Mouse (Mus musculus) intestine, embryonic 15.5 days (tissue): ENCODE results near the gene Hyal3. TPM values are rescaled to one million over a fixed set of nuclear protein-coding genes. Genes with fewer than 3 reads are reported as not detected.
A peak's percentile ranks its signal among the peaks of the same experiment; 100 is the strongest.
"Not testable (repeated sequence)": the region's sequence is repeated elsewhere in the genome, so short reads cannot be mapped to it uniquely, and the experiment has no call there.

ENCODE experiments used
- ATAC-seq: fragments of 200-750 bp; cut with Nextera tagmentation; 2 replicates; pipeline ENCODE4 v1.8.0; 2017; ENCODE audit warnings: moderate TSS enrichment, moderate library complexity
- H3K27ac ChIP-seq: fragments of 300-500 bp; sonication (generic); 2 replicates; pipeline ENCODE4 v1.5.1; 2015; ENCODE audit warnings: mild to moderate bottlenecking, inconsistent platforms
- H3K27me3 ChIP-seq: fragments of 300-500 bp; sonication (generic); replicated peaks from 2 replicates; pipeline ENCODE4 v1.6.1; 2015; ENCODE audit warnings: inconsistent platforms
- H3K36me3 ChIP-seq: fragments of 300-500 bp; sonication (generic); 2 replicates; pipeline ENCODE4 v1.6.1; 2015; ENCODE audit warnings: inconsistent platforms
- H3K4me1 ChIP-seq: fragments of 300-500 bp; sonication (generic); replicated peaks from 2 replicates; pipeline ENCODE4 v1.6.1; 2015; ENCODE audit warnings: inconsistent platforms
- H3K4me2 ChIP-seq: fragments of 300-500 bp; sonication (generic); replicated peaks from 2 replicates; pipeline ENCODE4 v1.6.1; 2015; ENCODE audit warnings: mild to moderate bottlenecking, inconsistent platforms
- H3K4me3 ChIP-seq: fragments of 300-500 bp; sonication (generic); replicated peaks from 2 replicates; pipeline ENCODE4 v1.5.1; 2015; ENCODE audit warnings: inconsistent platforms
- H3K9ac ChIP-seq: fragments of 300-500 bp; sonication (generic); 2 replicates; pipeline ENCODE4 v1.6.1; 2015; ENCODE audit warnings: inconsistent platforms
- H3K9me3 ChIP-seq: fragments of 300-500 bp; sonication (generic); 2 replicates; pipeline ENCODE4 v1.6.1; 2016; ENCODE audit warnings: inconsistent platforms
- WGBS: fragments of 180-500 bp; shearing (Covaris S2); methylation state at CpG from one replicate; pipeline ENCODE4 v1.1.7; 2015; 5-methylcytosine and 5-hydroxymethylcytosine counted together
- polyA plus RNA-seq: library from polyadenylated mRNA; unstranded; fragments of >200 nt; fragmentation: Nextera tagmentation; extraction: Ambion mirVana; gene quantifications from 2 replicates; pipeline ENCODE4 v1.2.1, GENCODE M21; 2015

Hyal3 gene
- polyA plus RNA-seq, 1 experiment from 2014 or later = 0.74 TPM

DNA sequence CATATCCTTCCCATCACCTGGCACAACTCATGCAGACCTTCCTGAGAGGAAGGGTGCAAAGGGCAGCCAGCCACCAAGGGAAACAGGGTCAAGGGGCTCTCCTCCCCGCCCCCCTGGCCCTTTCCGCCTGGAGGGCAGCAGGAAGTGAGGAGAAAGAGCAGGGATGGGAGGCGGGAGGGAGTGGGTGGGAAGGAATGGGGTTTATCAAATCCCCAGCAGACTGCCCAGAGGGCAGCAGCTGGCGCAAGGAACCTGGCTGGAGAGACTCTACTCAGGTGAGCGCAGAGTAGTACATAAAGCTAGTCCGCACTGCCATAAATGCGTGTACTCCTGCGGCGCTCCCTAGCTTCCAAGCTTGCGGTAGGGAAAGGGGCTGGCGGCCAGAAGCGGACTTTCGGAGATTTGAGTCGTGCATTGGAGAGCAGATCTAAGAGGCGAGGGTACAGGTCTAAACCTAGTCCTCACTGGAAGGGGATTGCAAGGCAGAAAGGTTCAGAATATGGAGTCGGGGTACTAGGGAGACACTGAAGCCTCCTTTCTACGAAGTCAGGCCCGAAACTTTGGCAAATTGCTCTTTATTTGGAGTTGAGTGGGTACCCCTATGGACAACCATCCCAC lies 12.8 kb upstream of the Hyal3 start, which contains the start of gene Hyal2:
TSS of gene Hyal2 (plus strand) at position 244 of the 618 bp plus-strand sequence.
- Histone ChIP-seq H3K27me3 (no peaks in the 10 kb centered on the region), H3K4me1 (peaks cover 60% of the 10 kb centered on the region), H3K9ac (peak within 1 kb of the TSS; percentile 69), H3K36me3 (peaks cover 20% of the 10 kb centered on the region), H3K9me3 (no peaks in the 10 kb centered on the region), H3K4me3 (peak within 1 kb of the TSS; percentile 70), H3K4me2 (peak within 1 kb of the TSS; percentile 72), H3K27ac (peak within 1 kb of the TSS; percentile 83)
- 12% methylated on average over 17 of the region's 18 CpGs for WGBS
- no peak for ATAC-seq

- H3K27ac ChIP-seq = peak overlapping the region; percentile 83
- H3K4me2 ChIP-seq = peak overlapping the region; percentile 72
- H3K4me1 ChIP-seq = peaks cover 58% of the 10 kb centered on the region
- H3K4me3 ChIP-seq = peak overlapping the region; percentile 70
- H3K36me3 ChIP-seq = peaks cover 24% of the 10 kb centered on the region
- under 1% methylated on average over 41 of the region's 41 CpGs for WGBS
- peak; percentile 89 for ATAC-seq
- peak overlapping the region; percentile 69 for H3K9ac ChIP-seq
- H3K27me3 ChIP-seq = no peaks in the 10 kb centered on the region
- no peaks in the 10 kb centered on the region for H3K9me3 ChIP-seq
These were observed 12.0 kb upstream of the Hyal3 start for GRCm38 (mm10) chr9:107568331-107569261.

GRCm38 (mm10) chr9:107569270-107569669 lies 11.3 kb upstream of the Hyal3 start:
- peak overlapping the region; percentile 72 for H3K4me2 ChIP-seq
- peak; percentile 36 for ATAC-seq
- WGBS = 1% methylated on average over 23 of the region's 23 CpGs
- H3K27ac ChIP-seq = peak overlapping the region; percentile 83
- H3K27me3 ChIP-seq = no peaks in the 10 kb centered on the region
- H3K9me3 ChIP-seq = no peaks in the 10 kb centered on the region
- peaks cover 24% of the 10 kb centered on the region for H3K36me3 ChIP-seq
- peak overlapping the region; percentile 69 for H3K9ac ChIP-seq
- H3K4me1 ChIP-seq = peaks cover 52% of the 10 kb centered on the region
- H3K4me3 ChIP-seq = peak overlapping the region; percentile 70

DNA sequence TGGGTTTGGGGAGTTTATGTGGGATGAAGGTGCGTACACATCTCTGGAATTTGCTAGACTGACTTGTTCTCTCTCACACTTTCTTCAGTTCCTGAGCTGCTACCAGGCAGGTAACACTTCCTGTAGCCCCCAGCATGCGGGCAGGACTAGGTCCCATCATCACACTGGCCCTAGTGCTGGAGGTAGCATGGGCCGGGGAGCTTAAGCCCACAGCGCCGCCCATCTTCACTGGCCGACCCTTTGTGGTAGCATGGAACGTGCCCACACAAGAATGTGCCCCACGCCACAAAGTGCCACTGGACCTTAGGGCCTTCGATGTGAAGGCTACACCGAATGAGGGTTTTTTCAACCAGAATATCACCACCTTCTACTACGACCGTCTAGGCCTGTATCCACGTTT lies 10.6 kb upstream of the Hyal3 start:
- no peaks in the 10 kb centered on the region for H3K27me3 ChIP-seq
- H3K27ac ChIP-seq = peak overlapping the region; percentile 83
- H3K4me2 ChIP-seq = peak overlapping the region; percentile 72
- H3K4me1 ChIP-seq = peaks cover 51% of the 10 kb centered on the region
- WGBS = 38% methylated on average over 13 of the region's 13 CpGs
- ATAC-seq = no peak
- no peaks in the 10 kb centered on the region for H3K9me3 ChIP-seq
- peak overlapping the region; percentile 69 for H3K9ac ChIP-seq
- peak overlapping the region; percentile 70 for H3K4me3 ChIP-seq
- peaks cover 27% of the 10 kb centered on the region for H3K36me3 ChIP-seq

GRCm38 (mm10) chr9:107570845-107571244 lies 9.8 kb upstream of the Hyal3 start:
- Histone ChIP-seq H3K9me3 (no peaks in the 10 kb centered on the region), H3K27ac (0 out of 2 replicates have a peak overlapping the region, but pooled peaks have one; percentile 11), H3K36me3 (peaks cover 27% of the 10 kb centered on the region), H3K27me3 (no peaks in the 10 kb centered on the region), H3K9ac (peak overlapping the region; percentile 69; the same call in 1 of the 2 replicates), H3K4me3 (peak overlapping the region; percentile 70), H3K4me2 (peak overlapping the region; percentile 72), H3K4me1 (peaks cover 49% of the 10 kb centered on the region)
- no peak for ATAC-seq
- 75% methylated on average over 21 of the region's 21 CpGs for WGBS

DNA sequence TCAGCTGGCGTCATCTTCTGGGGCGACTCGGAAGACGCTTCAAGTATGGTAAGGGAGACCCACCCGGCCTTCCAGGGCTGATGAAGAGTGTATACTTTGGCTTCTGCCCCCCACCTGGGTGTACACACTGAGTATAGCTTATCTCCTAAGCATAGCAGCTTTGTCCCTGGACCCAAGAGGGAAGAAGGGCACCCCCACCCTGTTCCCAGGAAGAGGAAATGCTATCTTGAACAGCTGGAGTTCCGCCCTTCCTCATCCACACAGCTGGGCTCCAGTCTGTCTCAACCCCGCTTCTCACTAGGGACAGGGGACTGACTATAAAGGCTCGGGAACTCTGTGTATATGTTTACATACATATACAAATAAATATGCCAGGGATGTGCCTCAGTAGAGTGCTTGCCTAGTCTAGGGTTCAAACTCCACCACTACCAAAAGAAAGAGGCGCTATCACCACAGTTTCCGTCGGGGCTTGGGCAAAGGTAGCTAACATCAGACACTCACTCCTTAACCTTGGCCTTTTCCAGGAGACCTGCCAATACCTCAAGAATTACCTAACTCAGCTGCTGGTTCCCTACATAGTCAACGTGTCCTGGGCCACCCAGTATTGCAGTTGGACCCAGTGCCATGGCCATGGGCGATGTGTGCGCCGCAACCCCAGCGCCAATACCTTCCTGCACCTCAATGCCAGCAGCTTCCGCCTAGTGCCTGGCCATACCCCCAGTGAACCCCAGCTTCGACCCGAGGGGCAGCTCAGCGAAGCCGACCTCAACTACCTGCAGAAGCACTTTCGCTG lies 8.9 kb upstream of the Hyal3 start:
- no peaks in the 10 kb centered on the region for H3K27me3 ChIP-seq
- peak overlapping the region; percentile 72 for H3K4me2 ChIP-seq
- H3K9me3 ChIP-seq = no peaks in the 10 kb centered on the region
- H3K36me3 ChIP-seq = peaks cover 27% of the 10 kb centered on the region
- no peak overlapping the region for H3K4me3 ChIP-seq
- peaks cover 50% of the 10 kb centered on the region for H3K4me1 ChIP-seq
- WGBS = 82% methylated on average over 22 of the region's 22 CpGs
- H3K27ac ChIP-seq = peak overlapping the region; percentile 14; the same call in 1 of the 2 replicates
- no peak for ATAC-seq
- no peak overlapping the region for H3K9ac ChIP-seq

DNA sequence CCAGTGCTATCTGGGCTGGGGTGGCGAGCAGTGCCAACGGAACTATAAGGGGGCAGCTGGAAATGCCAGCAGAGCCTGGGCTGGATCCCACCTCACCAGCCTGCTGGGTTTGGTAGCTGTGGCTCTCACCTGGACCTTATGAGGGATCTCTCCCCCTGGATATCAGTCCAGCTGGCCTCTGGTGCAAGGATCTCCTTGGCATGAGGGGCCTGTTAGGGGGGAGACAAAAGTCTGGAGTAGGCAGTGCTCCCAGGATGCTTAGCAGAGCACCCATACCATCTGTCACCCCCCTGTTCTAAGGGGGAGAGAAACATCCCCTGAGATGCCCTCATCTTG lies 8.3 kb upstream of the Hyal3 start:
- H3K4me2 ChIP-seq = no peak overlapping the region
- H3K4me3 ChIP-seq = no peak overlapping the region
- no peaks in the 10 kb centered on the region for H3K9me3 ChIP-seq
- H3K9ac ChIP-seq = no peak overlapping the region
- WGBS = 97% methylated on average over 2 of the region's 2 CpGs
- peaks cover 27% of the 10 kb centered on the region for H3K36me3 ChIP-seq
- no peak overlapping the region for H3K27ac ChIP-seq
- peaks cover 51% of the 10 kb centered on the region for H3K4me1 ChIP-seq
- no peak for ATAC-seq
- no peaks in the 10 kb centered on the region for H3K27me3 ChIP-seq

GRCm38 (mm10) chr9:107573774-107574173 lies 6.8 kb upstream of the Hyal3 start:
- H3K9ac ChIP-seq, H3K4me3 ChIP-seq, H3K9me3 ChIP-seq, H3K4me2 ChIP-seq, H3K27ac ChIP-seq, ATAC-seq, H3K27me3 ChIP-seq: not testable (repeated sequence)
- Histone ChIP-seq H3K4me1 (peaks cover 45% of the 10 kb centered on the region), H3K36me3 (peaks cover 27% of the 10 kb centered on the region)
- WGBS = 83% methylated on average over 6 of the region's 6 CpGs

DNA sequence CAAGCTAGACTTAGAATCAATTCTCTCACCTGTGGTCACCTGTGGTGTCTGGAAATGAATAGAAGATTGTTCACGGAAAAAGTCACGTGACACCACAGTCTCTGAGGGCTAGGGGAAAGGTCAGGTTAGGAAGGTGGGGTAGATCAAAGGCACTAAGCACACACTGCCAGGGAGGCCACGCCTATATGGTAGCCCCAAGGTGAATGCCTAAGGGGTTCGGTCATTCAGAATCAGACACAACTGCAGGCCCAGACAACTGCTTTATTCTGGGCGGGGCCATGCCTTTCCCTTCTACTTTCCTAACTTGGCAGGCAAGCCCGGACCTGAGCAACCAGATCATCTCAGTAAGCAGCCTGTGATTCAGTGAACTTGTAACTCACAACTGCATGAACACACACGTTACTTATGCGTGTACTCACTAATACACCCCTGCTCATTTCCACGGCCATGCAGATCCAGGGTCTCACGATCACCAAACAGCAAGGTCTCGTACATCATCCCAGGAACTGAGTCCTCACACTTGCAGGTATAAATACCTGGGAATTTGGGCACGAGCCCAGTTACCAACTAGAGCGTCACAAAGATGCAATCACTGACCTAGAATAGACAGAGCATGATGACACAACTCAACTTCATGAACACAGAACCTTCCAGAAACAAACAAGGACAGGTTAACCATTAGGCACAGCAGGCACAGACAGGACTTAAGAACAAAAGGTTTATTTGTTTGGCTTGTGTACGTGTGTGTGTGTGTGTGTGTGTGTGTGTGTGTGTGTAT lies 4.8 kb upstream of the Hyal3 start:
- no peak overlapping the region for H3K9ac ChIP-seq
- no peaks in the 10 kb centered on the region for H3K9me3 ChIP-seq
- peak overlapping the region; percentile 1; the same call in 1 of the 2 replicates for H3K4me2 ChIP-seq
- peaks cover 22% of the 10 kb centered on the region for H3K36me3 ChIP-seq
- H3K27ac ChIP-seq = peak overlapping the region; percentile 59
- WGBS = 61% methylated on average over 14 of the region's 14 CpGs
- ATAC-seq = peak; percentile 75
- peaks cover 38% of the 10 kb centered on the region for H3K4me1 ChIP-seq
- no peaks in the 10 kb centered on the region for H3K27me3 ChIP-seq
- H3K4me3 ChIP-seq = no peak overlapping the region

DNA sequence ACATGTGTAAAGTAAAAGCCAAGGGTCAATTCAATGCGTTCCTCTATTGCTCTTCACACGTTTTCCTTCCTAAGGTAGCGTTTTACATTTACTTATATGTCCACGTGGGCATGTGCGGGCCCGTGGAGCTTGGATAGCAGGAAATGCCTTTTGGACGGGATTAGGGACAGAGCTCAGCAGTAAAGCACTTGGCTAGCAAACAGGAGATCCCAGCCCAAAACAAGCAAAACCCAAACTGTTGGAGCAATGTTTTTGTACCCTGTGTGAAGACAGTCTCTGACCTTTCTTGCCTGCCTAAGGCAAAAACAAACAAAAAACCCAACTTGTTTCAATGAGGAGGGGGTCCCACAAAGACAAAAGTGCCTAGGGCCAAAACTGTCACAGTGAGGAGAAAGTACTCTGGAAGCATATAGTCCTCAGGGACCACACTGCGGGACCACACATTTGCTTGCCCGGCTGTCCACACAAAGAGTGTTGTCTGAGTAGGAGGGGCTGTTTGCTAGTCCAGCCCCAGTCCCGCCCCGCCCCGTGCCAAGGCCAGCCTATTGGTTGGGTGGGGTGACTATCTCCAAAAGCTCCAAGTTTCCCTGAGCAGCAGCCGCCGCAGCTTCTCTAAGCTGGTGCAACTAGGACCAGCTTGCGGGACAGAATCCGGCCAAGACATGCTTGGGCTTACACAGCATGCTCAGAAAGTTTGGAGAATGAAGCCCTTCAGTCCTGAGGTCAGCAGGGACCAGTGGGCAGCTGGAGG lies 4.1 kb upstream of the Hyal3 start, which contains the start of gene Hyal1:
TSS of gene Hyal1 (plus strand) at position 571 of the 751 bp plus-strand sequence.
- H3K4me2 ChIP-seq = peak within 1 kb of the TSS; percentile 67
- WGBS = 18% methylated on average over 16 of the region's 16 CpGs
- H3K27ac ChIP-seq = peak within 1 kb of the TSS; percentile 59
- H3K4me3 ChIP-seq = peak within 1 kb of the TSS; percentile 36
- H3K4me1 ChIP-seq = peaks cover 36% of the 10 kb centered on the region
- no peaks in the 10 kb centered on the region for H3K27me3 ChIP-seq
- no peaks in the 10 kb centered on the region for H3K9me3 ChIP-seq
- H3K36me3 ChIP-seq = peaks cover 17% of the 10 kb centered on the region
- H3K9ac ChIP-seq = peak within 1 kb of the TSS; percentile 50
- ATAC-seq = peak; percentile 74

GRCm38 (mm10) chr9:107577871-107578270 lies 2.7 kb upstream of the Hyal3 start:
- Histone ChIP-seq H3K4me2 (no peak overlapping the region), H3K4me1 (peaks cover 36% of the 10 kb centered on the region), H3K4me3 (no peak overlapping the region), H3K36me3 (peaks cover 8% of the 10 kb centered on the region), H3K9ac (0 out of 2 replicates have a peak overlapping the region, but pooled peaks have one; percentile 8), H3K27ac (no peak overlapping the region), H3K9me3 (no peaks in the 10 kb centered on the region), H3K27me3 (no peaks in the 10 kb centered on the region)
- ATAC-seq = no peak
- WGBS = 90% methylated on average over 10 of the region's 10 CpGs
